In the genomic region with DNA sequence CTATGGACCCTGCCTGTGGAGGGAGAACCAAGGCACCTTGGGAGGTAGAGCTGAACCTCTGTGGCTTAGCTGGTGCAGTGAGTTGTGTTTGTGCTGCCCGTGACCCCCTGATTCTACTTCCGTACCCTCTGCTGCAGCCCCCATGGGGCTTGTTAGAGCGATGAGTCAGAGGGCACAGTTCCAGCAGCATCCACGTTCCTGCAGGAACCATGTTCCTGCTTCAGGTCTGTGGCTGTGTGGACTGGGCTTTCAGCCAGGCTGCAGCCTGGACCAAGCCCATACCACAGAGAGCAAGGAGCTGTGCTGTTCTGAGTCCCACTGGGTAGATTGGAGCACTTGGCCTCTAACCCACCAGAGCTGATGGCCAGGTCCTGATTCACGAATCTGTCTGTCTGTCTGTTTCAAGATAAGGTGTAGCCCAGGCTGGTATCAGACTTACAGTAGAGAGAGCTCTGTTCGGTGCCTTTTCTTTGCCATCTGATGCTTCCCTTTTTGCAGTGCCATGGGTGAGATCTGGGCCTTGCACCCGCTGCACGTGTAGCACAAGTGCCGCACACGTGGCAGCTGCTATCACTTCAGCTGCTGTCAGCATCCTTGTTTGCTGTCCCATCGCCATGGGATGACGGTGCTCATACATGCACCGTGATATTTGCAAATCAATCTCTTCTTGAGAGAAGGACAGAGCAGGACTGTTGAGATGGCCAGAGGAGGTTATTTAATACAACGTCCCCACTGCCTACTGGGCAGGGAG, we compare ENCODE assay signal across 8 mouse cellular contexts. TPM values are rescaled to one million over a fixed set of nuclear protein-coding genes. Genes with fewer than 3 reads are reported as not detected.
DNase-seq lines count a peak whose midpoint lies in the region; ATAC-seq and TF ChIP-seq lines count a peak whose summit lies in the region.

No protein-coding gene starts in this region.

- WGBS in intestine, embryonic 14.5 days: 78% methylated on average over 14 of the region's 14 CpGs
- WGBS in intestine, postnatal 0 days: 77% methylated on average over 14 of the region's 14 CpGs
- WGBS in intestine, embryonic 16.5 days: 78% methylated on average over 14 of the region's 14 CpGs

- no peak for DNase-seq in intestine, embryonic 14.5 days (ENCODE audit: low spot score)
- DNase-seq in NIH3T3 (ENCODE audit: low read depth): peak; percentile 82
- peak; percentile 80 to 84 for DNase-seq in cerebellum, postnatal 10 days
- no peak for DNase-seq in gastrocnemius, adult 2 months
- no peak for DNase-seq in left cerebral cortex, postnatal 25 days (ENCODE audit: low spot score in 2 of 2)

- intact Hi-C loops in gastrocnemius, adult 2 months (cut with DNase I): no loop called here
- intact Hi-C loops in left cerebral cortex, postnatal 25 days (cut with DNase I): no loop called here

- H3K4me1 ChIP-seq in intestine, embryonic 14.5 days (replicated peaks; ENCODE audit: control insufficient read depth, insufficient read depth, low read length): peaks cover 69% of the 10 kb centered on the region
- peaks cover 4% of the 10 kb centered on the region; the same call in 1 of the 2 replicates for H3K4me1 ChIP-seq in intestine, postnatal 0 days (replicated peaks; ENCODE audit: control insufficient read depth, insufficient read depth, low read length)
- peaks cover 55% of the 10 kb centered on the region for H3K4me1 ChIP-seq in intestine, embryonic 16.5 days (ENCODE audit: control insufficient read depth, insufficient read depth, low read length)

- no peaks in the 10 kb centered on the region for H3K9me3 ChIP-seq in intestine, embryonic 14.5 days (ENCODE audit: control insufficient read depth, low read length)
- H3K9me3 ChIP-seq in intestine, postnatal 0 days (ENCODE audit: control insufficient read depth): no peaks in the 10 kb centered on the region
- H3K9me3 ChIP-seq in intestine, embryonic 16.5 days (ENCODE audit: control insufficient read depth, low read length): no peaks in the 10 kb centered on the region

- no peak for TF ChIP-seq CTCF in intestine, postnatal 0 days (IDR thresholded peaks at IDR 0.05; ENCODE audit: low read depth)
- no peak for TF ChIP-seq CTCF in gastrocnemius, adult 2 months (IDR thresholded peaks at IDR 0.05)

- ATAC-seq in intestine, embryonic 14.5 days (replicated peaks; ENCODE audit: low FRiP score, low TSS enrichment, low read depth): no peak
- ATAC-seq in intestine, postnatal 0 days: no peak
- ATAC-seq in intestine, embryonic 16.5 days: no peak
- ATAC-seq in erythroblast, adult 5-6 weeks (replicated peaks; ENCODE audit: low FRiP score, poor library complexity, severe bottlenecking): no peak

- H3K36me3 ChIP-seq in intestine, embryonic 14.5 days (ENCODE audit: control insufficient read depth, insufficient read depth, low read length): peaks cover 5% of the 10 kb centered on the region; the same call in 1 of the 2 replicates
- no peaks in the 10 kb centered on the region for H3K36me3 ChIP-seq in intestine, postnatal 0 days (ENCODE audit: control insufficient read depth, insufficient read depth)
- no peaks in the 10 kb centered on the region for H3K36me3 ChIP-seq in intestine, embryonic 16.5 days (ENCODE audit: control insufficient read depth, insufficient read depth, low read length)

- H3K4me2 ChIP-seq in intestine, embryonic 14.5 days (ENCODE audit: low read length): no peak overlapping the region
- H3K4me2 ChIP-seq in intestine, postnatal 0 days (replicated peaks; ENCODE audit: low read depth): no peak overlapping the region
- H3K4me2 ChIP-seq in intestine, embryonic 16.5 days (ENCODE audit: low read depth, low read length): no peak overlapping the region

- no peak overlapping the region for H3K4me3 ChIP-seq in intestine, embryonic 14.5 days (ENCODE audit: low read depth, low read length)
- H3K4me3 ChIP-seq in intestine, postnatal 0 days (ENCODE audit: low read depth, low read length): no peak overlapping the region
- no peak overlapping the region for H3K4me3 ChIP-seq in intestine, embryonic 16.5 days (ENCODE audit: low read length)
- H3K4me3 ChIP-seq in gastrocnemius, adult 2 months: no peak overlapping the region

- no peaks in the 10 kb centered on the region for H3K27me3 ChIP-seq in intestine, embryonic 14.5 days (replicated peaks; ENCODE audit: control insufficient read depth, insufficient read depth, low read length)
- no peaks in the 10 kb centered on the region for H3K27me3 ChIP-seq in intestine, postnatal 0 days (replicated peaks; ENCODE audit: control insufficient read depth, insufficient read depth, low read length)
- no peaks in the 10 kb centered on the region for H3K27me3 ChIP-seq in intestine, embryonic 16.5 days (replicated peaks; ENCODE audit: control insufficient read depth, insufficient read depth, low read length)

- H3K27ac ChIP-seq in intestine, embryonic 14.5 days (ENCODE audit: low read depth): peak overlapping the region; percentile 57
- no peak overlapping the region for H3K27ac ChIP-seq in intestine, postnatal 0 days (ENCODE audit: low read depth, low read length)
- peak overlapping the region; percentile 64 for H3K27ac ChIP-seq in intestine, embryonic 16.5 days (ENCODE audit: low read length)
- no peak overlapping the region for H3K27ac ChIP-seq in gastrocnemius, adult 2 months

- H3K9ac ChIP-seq in intestine, embryonic 14.5 days (ENCODE audit: low read length): peak overlapping the region; percentile 31; the same call in 1 of the 2 replicates
- no peak overlapping the region for H3K9ac ChIP-seq in intestine, postnatal 0 days (ENCODE audit: low read depth, low read length)
- peak overlapping the region; percentile 20 for H3K9ac ChIP-seq in intestine, embryonic 16.5 days (ENCODE audit: low read depth, low read length)

RNA-seq across cellular contexts. Expression of gene Nkd1, which starts 50.5 kb away (rescaled TPM):
- 33.6 and 35.8 TPM in 2 replicates for polyA plus RNA-seq in intestine, embryonic 14.5 days (2014; fragmentation: Nextera tagmentation; extraction: Ambion mirVana)
- 24.5 and 26.2 TPM in 2 replicates for polyA plus RNA-seq in intestine, postnatal 0 days (2015; fragmentation: Nextera tagmentation; extraction: Ambion mirVana)
- polyA plus RNA-seq in intestine, embryonic 16.5 days (2015; fragmentation: Nextera tagmentation; extraction: Ambion mirVana): 27.8 and 28.4 TPM in 2 replicates
- total RNA-seq in gastrocnemius, adult 2 months (2021): 1 to 10 TPM in 1 of 2 experiments, under 1 TPM in 1; 0.82 to 1.7 TPM
- total RNA-seq in erythroblast, adult 5-6 weeks (2015; ENCODE audit: low replicate concordance): not detected in 2 replicates
- 0.42 TPM in 1 of 2 replicates, not detected in the other for total RNA-seq in erythroblast, adult 5-6 weeks (2017; ENCODE audit: low replicate concordance)
- total RNA-seq in left cerebral cortex, postnatal 25 days (2021): 10 to 100 TPM; 16.7 to 17.9 TPM

Comparison
In these comparisons a context has a peak if more than half of its experiments do, and no peak if none do; other contexts are left out.
1. H3K27ac ChIP-seq: peak in intestine, embryonic 14.5 days (single experiment) and intestine, embryonic 16.5 days (single experiment); none in intestine, postnatal 0 days (single experiment) and gastrocnemius, adult 2 months (single experiment).
2. DNase-seq: peak in NIH3T3 (single experiment) and cerebellum, postnatal 10 days (2 of 2); none in intestine, embryonic 14.5 days (single experiment), gastrocnemius, adult 2 months (single experiment) and left cerebral cortex, postnatal 25 days (0 of 2).
3. RNA of gene Nkd1, which starts 50.5 kb away (total RNA-seq): 16.7 to 17.9 TPM in left cerebral cortex, postnatal 25 days; 0.82 to 1.7 TPM in gastrocnemius, adult 2 months and 0.42 TPM in erythroblast, adult 5-6 weeks; every median in the first group is over 4 times any median in the second.